Mouse (Mus musculus): Measurements from ENCODE around the gene 1110059G10Rik. TPM values are rescaled to one million over a fixed set of nuclear protein-coding genes. Genes with fewer than 3 reads are reported as not detected.
A peak's percentile ranks its signal among the peaks of the same experiment; 100 is the strongest.

Gene 1110059G10Rik
- 12.0 and 14.0 TPM in 2 replicates for polyA plus RNA-seq (2015; fragmentation: Nextera tagmentation; extraction: Ambion mirVana)

GRCm38 (mm10) chr9:122950643-122951475, at the start of gene 1110059G10Rik, which contains the start of gene Kif15:
1110059G10Rik (minus strand) TSS chr9:122951000.
Kif15 (plus strand) TSS chr9:122951046.
- H3K9me3 ChIP-seq (replicated peaks; ENCODE audit: control insufficient read depth, low read length) = no peaks in the 10 kb centered on the region
- no peaks in the 10 kb centered on the region for H3K27me3 ChIP-seq (ENCODE audit: control insufficient read depth, insufficient read depth, low read depth, low read length)
- H3K4me2 ChIP-seq (ENCODE audit: low read depth, low read length) = peak within 1 kb of the TSS; percentile 60
- ATAC-seq (ENCODE audit: low read depth) = peak; percentile 94
- peaks cover 4% of the 10 kb centered on the region; the same call in 1 of the 2 replicates for H3K36me3 ChIP-seq (ENCODE audit: control insufficient read depth, insufficient read depth)
- WGBS (ENCODE audit: insufficient replicate concordance) = under 1% methylated on average over 64 of the region's 64 CpGs
- H3K27ac ChIP-seq (ENCODE audit: low read length) = peak within 1 kb of the TSS; percentile 85
- H3K4me1 ChIP-seq (ENCODE audit: control insufficient read depth, low read depth, low read length) = peaks cover 6% of the 10 kb centered on the region
- peak within 1 kb of the TSS; percentile 88 for H3K9ac ChIP-seq (ENCODE audit: low read depth, low read length)
- peak within 1 kb of the TSS; percentile 95 for H3K4me3 ChIP-seq (ENCODE audit: low read depth, low read length)

- Histone ChIP-seq H3K27ac (ENCODE audit: low read length) (no peak overlapping the region), H3K4me2 (ENCODE audit: low read depth, low read length) (no peak overlapping the region)
Observed at GRCm38 (mm10) chr9:122999193-122999586, 48.4 kb upstream of the 1110059G10Rik start.

GRCm38 (mm10) chr9:122998406-122999192, 47.8 kb upstream of the 1110059G10Rik start:
- no peak overlapping the region for H3K4me2 ChIP-seq (ENCODE audit: low read depth, low read length)
- H3K27me3 ChIP-seq (ENCODE audit: control insufficient read depth, insufficient read depth, low read depth, low read length) = no peaks in the 10 kb centered on the region
- no peak overlapping the region for H3K9ac ChIP-seq (ENCODE audit: low read depth, low read length)
- no peak for ATAC-seq (ENCODE audit: low read depth)
- no peaks in the 10 kb centered on the region for H3K4me1 ChIP-seq (ENCODE audit: control insufficient read depth, low read depth, low read length)
- H3K9me3 ChIP-seq (replicated peaks; ENCODE audit: control insufficient read depth, low read length) = no peaks in the 10 kb centered on the region
- no peak overlapping the region for H3K27ac ChIP-seq (ENCODE audit: low read length)
- 78% methylated on average over 10 of the region's 10 CpGs for WGBS (ENCODE audit: insufficient replicate concordance)
- no peak overlapping the region for H3K4me3 ChIP-seq (ENCODE audit: low read depth, low read length)
- peaks cover 65% of the 10 kb centered on the region for H3K36me3 ChIP-seq (ENCODE audit: control insufficient read depth, insufficient read depth)

More at GRCm38 (mm10) chr9:122999193-122999586, 48.4 kb upstream of the 1110059G10Rik start:
- no peaks in the 10 kb centered on the region for H3K9me3 ChIP-seq (replicated peaks; ENCODE audit: control insufficient read depth, low read length)
- H3K9ac ChIP-seq (ENCODE audit: low read depth, low read length) = no peak overlapping the region
- H3K27me3 ChIP-seq (ENCODE audit: control insufficient read depth, insufficient read depth, low read depth, low read length) = no peaks in the 10 kb centered on the region
- ATAC-seq (ENCODE audit: low read depth) = no peak
- peaks cover 67% of the 10 kb centered on the region for H3K36me3 ChIP-seq (ENCODE audit: control insufficient read depth, insufficient read depth)
- no peak overlapping the region for H3K4me3 ChIP-seq (ENCODE audit: low read depth, low read length)
- no peaks in the 10 kb centered on the region for H3K4me1 ChIP-seq (ENCODE audit: control insufficient read depth, low read depth, low read length)
- 85% methylated on average over 4 of the region's 4 CpGs for WGBS (ENCODE audit: insufficient replicate concordance)

- H3K27me3 ChIP-seq (ENCODE audit: control insufficient read depth, insufficient read depth, low read depth, low read length) = peaks cover under 1% of the 10 kb centered on the region; the same call in 1 of the 2 replicates
- no peak for ATAC-seq (ENCODE audit: low read depth)
- H3K9ac ChIP-seq (ENCODE audit: low read depth, low read length) = no peak overlapping the region
- H3K4me3 ChIP-seq (ENCODE audit: low read depth, low read length) = no peak overlapping the region
- peaks cover 12% of the 10 kb centered on the region for H3K36me3 ChIP-seq (ENCODE audit: control insufficient read depth, insufficient read depth)
- no peaks in the 10 kb centered on the region for H3K4me1 ChIP-seq (ENCODE audit: control insufficient read depth, low read depth, low read length)
- H3K4me2 ChIP-seq (ENCODE audit: low read depth, low read length) = no peak overlapping the region
- H3K27ac ChIP-seq (ENCODE audit: low read length) = no peak overlapping the region
- 38% methylated on average over 3 of the region's 3 CpGs for WGBS (ENCODE audit: insufficient replicate concordance)
- no peaks in the 10 kb centered on the region for H3K9me3 ChIP-seq (replicated peaks; ENCODE audit: control insufficient read depth, low read length)
Observed at GRCm38 (mm10) chr9:122928915-122929314, 21.9 kb downstream of the 1110059G10Rik start.

- Histone ChIP-seq H3K4me3 (ENCODE audit: low read depth, low read length) (peak within 1 kb of the TSS; percentile 61), H3K36me3 (ENCODE audit: control insufficient read depth, insufficient read depth) (no peaks in the 10 kb centered on the region), H3K27me3 (ENCODE audit: control insufficient read depth, insufficient read depth, low read depth, low read length) (peaks cover 17% of the 10 kb centered on the region), H3K4me2 (ENCODE audit: low read depth, low read length) (peak within 1 kb of the TSS; percentile 65), H3K9ac (ENCODE audit: low read depth, low read length) (peak within 1 kb of the TSS; percentile 38), H3K9me3 (replicated peaks; ENCODE audit: control insufficient read depth, low read length) (no peaks in the 10 kb centered on the region), H3K27ac (ENCODE audit: low read length) (no peak within 1 kb of the TSS), H3K4me1 (ENCODE audit: control insufficient read depth, low read depth, low read length) (no peaks in the 10 kb centered on the region)
- WGBS (ENCODE audit: insufficient replicate concordance) = under 1% methylated on average over 43 of the region's 43 CpGs
- ATAC-seq (ENCODE audit: low read depth) = peak; percentile 58
Observed at GRCm38 (mm10) chr9:122922936-122923381, 27.8 kb downstream of the 1110059G10Rik start, which contains the start of gene Zfp105. Zfp105 (plus strand) TSS chr9:122923072.

- ATAC-seq (ENCODE audit: low read depth) = no peak
- no peaks in the 10 kb centered on the region for H3K4me1 ChIP-seq (ENCODE audit: control insufficient read depth, low read depth, low read length)
- H3K9me3 ChIP-seq (replicated peaks; ENCODE audit: control insufficient read depth, low read length) = no peaks in the 10 kb centered on the region
- H3K9ac ChIP-seq (ENCODE audit: low read depth, low read length) = no peak overlapping the region; the same call in 1 of the 2 replicates
- H3K27me3 ChIP-seq (ENCODE audit: control insufficient read depth, insufficient read depth, low read depth, low read length) = peaks cover 17% of the 10 kb centered on the region
- peak overlapping the region; percentile 61 for H3K4me3 ChIP-seq (ENCODE audit: low read depth, low read length)
- 26% methylated on average over 3 of the region's 3 CpGs for WGBS (ENCODE audit: insufficient replicate concordance)
- H3K4me2 ChIP-seq (ENCODE audit: low read depth, low read length) = peak overlapping the region; percentile 65
- no peak overlapping the region for H3K27ac ChIP-seq (ENCODE audit: low read length)
- no peaks in the 10 kb centered on the region for H3K36me3 ChIP-seq (ENCODE audit: control insufficient read depth, insufficient read depth)
Observed at GRCm38 (mm10) chr9:122922436-122922835, 28.4 kb downstream of the 1110059G10Rik start.

- ATAC-seq (ENCODE audit: low read depth) = peak; percentile 41; the same call in 1 of the 2 replicates
- Histone ChIP-seq H3K9me3 (replicated peaks; ENCODE audit: control insufficient read depth, low read length) (no peaks in the 10 kb centered on the region), H3K36me3 (ENCODE audit: control insufficient read depth, insufficient read depth) (no peaks in the 10 kb centered on the region), H3K4me3 (ENCODE audit: low read depth, low read length) (peak overlapping the region; percentile 36), H3K9ac (ENCODE audit: low read depth, low read length) (no peak overlapping the region), H3K4me2 (ENCODE audit: low read depth, low read length) (peak overlapping the region; percentile 39), H3K27ac (ENCODE audit: low read length) (no peak overlapping the region), H3K27me3 (ENCODE audit: control insufficient read depth, insufficient read depth, low read depth, low read length) (no peaks in the 10 kb centered on the region), H3K4me1 (ENCODE audit: control insufficient read depth, low read depth, low read length) (no peaks in the 10 kb centered on the region)
- 15% methylated on average over 32 of the region's 32 CpGs for WGBS (ENCODE audit: insufficient replicate concordance)
Observed at GRCm38 (mm10) chr9:122902717-122903535, 47.9 kb downstream of the 1110059G10Rik start.

- no peaks in the 10 kb centered on the region for H3K9me3 ChIP-seq (replicated peaks; ENCODE audit: control insufficient read depth, low read length)
- no peaks in the 10 kb centered on the region for H3K4me1 ChIP-seq (ENCODE audit: control insufficient read depth, low read depth, low read length)
- no peak overlapping the region for H3K4me2 ChIP-seq (ENCODE audit: low read depth, low read length)
- no peaks in the 10 kb centered on the region for H3K27me3 ChIP-seq (ENCODE audit: control insufficient read depth, insufficient read depth, low read depth, low read length)
- no peak overlapping the region for H3K27ac ChIP-seq (ENCODE audit: low read length)
- 59% methylated on average over 2 of the region's 2 CpGs for WGBS (ENCODE audit: insufficient replicate concordance)
- no peak overlapping the region for H3K9ac ChIP-seq (ENCODE audit: low read depth, low read length)
- H3K4me3 ChIP-seq (ENCODE audit: low read depth, low read length) = no peak overlapping the region
- no peak for ATAC-seq (ENCODE audit: low read depth)
- H3K36me3 ChIP-seq (ENCODE audit: control insufficient read depth, insufficient read depth) = no peaks in the 10 kb centered on the region
Observed at GRCm38 (mm10) chr9:122901047-122901446, 49.8 kb downstream of the 1110059G10Rik start.
